In genomic region chr4:55240450-55240849, GRCm38 (mm10) we compare ENCODE assay signal across 9 mouse cellular contexts.
DNase-seq lines count a peak whose midpoint lies in the region; ATAC-seq and TF ChIP-seq lines count a peak whose summit lies in the region.
"Had no signal": no experiment of that assay in that cellular context is flagged by ENCODE, and none has a peak within 500 bp of the region (broad histone marks: within the 10 kb centered on the region; RNA-seq: fewer than 3 reads in every experiment).

No protein-coding gene starts in this region.

- no peak for ATAC-seq in heart, postnatal 0 days (ENCODE audit: insufficient read depth, low read depth)
- ATAC-seq in lung, postnatal 0 days: peak; percentile 65

- H3K4me1 ChIP-seq in bone marrow macrophage, adult 2 months (ENCODE audit: control insufficient read depth, insufficient read depth, low read length): no peaks in the 10 kb centered on the region
- H3K4me1 ChIP-seq in forebrain, embryonic 10.5 days: peaks cover 26% of the 10 kb centered on the region
- no peaks in the 10 kb centered on the region for H3K4me1 ChIP-seq in heart, postnatal 0 days (ENCODE audit: control insufficient read depth, insufficient read depth)
- no peaks in the 10 kb centered on the region for H3K4me1 ChIP-seq in lung, postnatal 0 days (ENCODE audit: insufficient read depth, low read depth, low read length)

- H3K4me2 ChIP-seq in heart, postnatal 0 days (ENCODE audit: low read depth, low read length): no peak overlapping the region
- no peak overlapping the region for H3K4me2 ChIP-seq in lung, postnatal 0 days (replicated peaks; ENCODE audit: low read depth, low read length)

- H3K9me3 ChIP-seq in forebrain, embryonic 10.5 days: no peaks in the 10 kb centered on the region
- no peaks in the 10 kb centered on the region for H3K9me3 ChIP-seq in heart, postnatal 0 days (replicated peaks; ENCODE audit: control insufficient read depth, low read length)
- H3K9me3 ChIP-seq in lung, postnatal 0 days (ENCODE audit: low read length): no peaks in the 10 kb centered on the region

- no peaks in the 10 kb centered on the region for H3K36me3 ChIP-seq in forebrain, embryonic 10.5 days (replicated peaks)
- H3K36me3 ChIP-seq in heart, postnatal 0 days (replicated peaks; ENCODE audit: control insufficient read depth, insufficient read depth, low read length): no peaks in the 10 kb centered on the region
- H3K36me3 ChIP-seq in lung, postnatal 0 days (ENCODE audit: insufficient read depth, low read length): no peaks in the 10 kb centered on the region

- no peak overlapping the region for H3K4me3 ChIP-seq in bone marrow macrophage, adult 2 months (ENCODE audit: insufficient read depth, low read length)
- no peak overlapping the region for H3K4me3 ChIP-seq in forebrain, embryonic 10.5 days
- H3K4me3 ChIP-seq in heart, postnatal 0 days (ENCODE audit: low read depth, low read length): no peak overlapping the region
- H3K4me3 ChIP-seq in lung, postnatal 0 days (ENCODE audit: low read depth, low read length): no peak overlapping the region
- H3K4me3 ChIP-seq: erythroblast, embryonic 14.5 days had no signal

- 6% methylated on average over 7 of the region's 7 CpGs for WGBS in forebrain, embryonic 10.5 days
- 3% methylated on average over 7 of the region's 7 CpGs for WGBS in heart, postnatal 0 days
- WGBS in lung, postnatal 0 days: 1% methylated on average over 7 of the region's 7 CpGs

- TF ChIP-seq CTCF in bone marrow macrophage, adult 2 months (IDR thresholded peaks at IDR 0.05; ENCODE audit: low read depth, low read length): peak; percentile 90
- peak; percentile 99 for TF ChIP-seq CTCF in heart, postnatal 0 days (IDR thresholded peaks at IDR 0.05; ENCODE audit: low read depth)
- TF ChIP-seq CTCF in lung, postnatal 0 days (IDR thresholded peaks at IDR 0.05): peak; percentile 99

- H3K9ac ChIP-seq in heart, postnatal 0 days (replicated peaks; ENCODE audit: low read depth, low read length): no peak overlapping the region
- H3K9ac ChIP-seq in lung, postnatal 0 days (replicated peaks; ENCODE audit: low read depth): no peak overlapping the region

- TF ChIP-seq POLR2A in bone marrow macrophage, adult 2 months (IDR thresholded peaks at IDR 0.05; ENCODE audit: borderline replicate concordance, low read depth, low read length): no peak

- H3K27ac ChIP-seq in bone marrow macrophage, adult 2 months (ENCODE audit: insufficient read depth, low read depth, low read length): no peak overlapping the region
- H3K27ac ChIP-seq in forebrain, embryonic 10.5 days: peak overlapping the region; percentile 36
- H3K27ac ChIP-seq in heart, postnatal 0 days (ENCODE audit: low read depth): no peak overlapping the region
- H3K27ac ChIP-seq in lung, postnatal 0 days (ENCODE audit: low read length): no peak overlapping the region

- 0 out of 2 replicates have a peak, but pooled peaks cover 5% of the 10 kb centered on the region for H3K27me3 ChIP-seq in forebrain, embryonic 10.5 days (ENCODE audit: poor library complexity, severe bottlenecking)
- 0 out of 2 replicates have a peak, but pooled peaks cover 5% of the 10 kb centered on the region for H3K27me3 ChIP-seq in heart, postnatal 0 days (ENCODE audit: control insufficient read depth, insufficient read depth, low read length)
- no peaks in the 10 kb centered on the region for H3K27me3 ChIP-seq in lung, postnatal 0 days (replicated peaks; ENCODE audit: insufficient read depth, low read length)

- DNase-seq in CD8-positive naive resting alpha-beta T cell, adult 2 months (ENCODE audit: low read depth in 2 of 2, low spot score in 2 of 2): peak; percentile 38 to 65
- peak; percentile 80 for DNase-seq in forebrain, embryonic 10.5 days (ENCODE audit: extremely low spot score, low spot score)
- DNase-seq in heart, postnatal 0 days (ENCODE audit: low spot score): peak; percentile 47
- peak; percentile 72 for DNase-seq in layer of hippocampus, adult 11-12 months (ENCODE audit: low spot score)
- peak; percentile 75 for DNase-seq in lung, postnatal 0 days (ENCODE audit: low spot score)
- peak; percentile 60 for DNase-seq in retina, adult 2 months (ENCODE audit: low read depth, low spot score)
- peak; percentile 82 for DNase-seq in thymus, postnatal 4 days

- TF ChIP-seq EP300 in heart, postnatal 0 days (IDR thresholded peaks at IDR 0.05; ENCODE audit: low read depth): no peak
- no peak for TF ChIP-seq EP300 in lung, postnatal 0 days (IDR thresholded peaks at IDR 0.05)
